Mouse (Mus musculus) testis, postnatal 14 days (tissue): ENCODE measurements around the gene Tspan10.

Experiments
- DNase-seq: peaks from one replicate; pipeline ENCODE4 v3.0.0; 2021; ENCODE audit warnings: low spot score

Tspan10 gene

GRCm38 (mm10) chr11:120492878-120493203 lies 50.4 kb downstream of the Tspan10 start:
- no peak for DNase-seq

GRCm38 (mm10) chr11:120493351-120493750 lies 50.9 kb downstream of the Tspan10 start:
- DNase-seq = no peak

- DNase-seq = no peak
These were observed 51.5 kb downstream of the Tspan10 start for GRCm38 (mm10) chr11:120493911-120494310.
